In the genomic region with DNA sequence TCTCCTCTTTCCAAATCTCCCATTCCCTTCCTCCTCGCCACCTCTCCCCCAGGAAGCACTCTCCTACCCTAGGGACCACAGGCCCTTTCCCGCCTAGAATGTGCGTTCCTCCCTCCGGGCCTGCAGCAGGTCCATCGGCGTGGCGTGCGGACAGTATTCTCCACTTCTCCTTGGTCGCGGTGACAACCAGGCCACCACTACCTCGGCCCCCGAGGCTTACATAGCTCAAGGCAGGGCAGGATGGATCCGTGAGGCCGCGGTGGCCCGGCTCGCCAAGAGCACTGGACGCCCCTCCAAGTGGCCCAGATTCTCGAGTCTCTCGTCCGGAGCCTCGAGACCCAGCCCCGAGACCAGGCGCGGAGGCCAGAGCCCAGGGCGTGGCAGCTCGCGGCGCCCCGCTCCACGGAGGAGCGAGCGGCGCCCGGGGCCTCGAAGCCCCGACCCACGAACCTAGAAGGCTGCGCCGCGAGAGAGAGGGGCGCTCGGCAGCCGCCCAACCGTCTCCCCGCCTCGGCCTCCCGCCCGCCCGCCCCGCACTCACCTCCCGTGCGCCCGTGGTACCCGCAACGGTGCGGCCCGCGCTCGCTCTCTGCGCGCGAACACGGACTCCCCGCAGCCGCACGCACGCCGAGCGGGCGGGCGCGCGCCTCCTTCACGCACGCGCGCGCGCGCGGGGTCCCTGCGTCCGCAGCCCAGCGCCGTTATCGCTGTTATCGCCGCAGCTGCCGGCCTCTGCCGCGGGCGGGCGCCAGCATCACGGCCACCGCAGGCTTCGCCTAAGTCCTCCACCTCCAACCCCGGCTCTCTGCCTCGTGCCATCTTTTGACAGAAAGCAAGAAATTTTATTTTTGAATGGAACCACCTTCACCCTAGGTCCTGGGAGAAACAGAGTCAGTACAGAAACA, we compare ENCODE assay signal across 8 mouse cellular contexts. TPM values are rescaled to one million over a fixed set of nuclear protein-coding genes. Genes with fewer than 3 reads are reported as not detected.
DNase-seq lines count a peak whose midpoint lies in the region; ATAC-seq and TF ChIP-seq lines count a peak whose summit lies in the region.

A gene (minus strand): TSS at position 700 of the 905 bp plus-strand sequence.

- H3K4me1 ChIP-seq in lung, embryonic 14.5 days (ENCODE audit: insufficient read depth) = no peaks in the 10 kb centered on the region

- H3K27me3 ChIP-seq in lung, embryonic 14.5 days (ENCODE audit: insufficient read depth, low read length) = no peaks in the 10 kb centered on the region

- H3K9me3 ChIP-seq in lung, embryonic 14.5 days (ENCODE audit: low read depth, low read length) = no peaks in the 10 kb centered on the region

- peak within 1 kb of the TSS; percentile 68 for H3K4me3 ChIP-seq in lung, embryonic 14.5 days (ENCODE audit: low read depth, low read length)

- ATAC-seq in lung, embryonic 14.5 days (ENCODE audit: insufficient read depth) = peak; percentile 80

- peak; percentile 68 for DNase-seq in Muller cell, postnatal 12 days (ENCODE audit: inconsistent ontology term)
- DNase-seq in cerebellum, adult 18-20 months = peak; percentile 48 to 77
- DNase-seq in forelimb bud, embryonic 11.5 days (ENCODE audit: low read depth, low spot score) = peak; percentile 49
- peak; percentile 53 to 61 for DNase-seq in heart, postnatal 36 days
- DNase-seq in layer of hippocampus, adult 8-10 months (ENCODE audit: low spot score in 2 of 2) = peak in 1 of 2 experiments; percentile 62
- DNase-seq in lung, embryonic 14.5 days = peak; percentile 84
- DNase-seq in ovary, postnatal 10 days (ENCODE audit: low spot score) = peak; percentile 31
- no peak for DNase-seq in c-Kit-positive CD71-positive TER-119-positive erythroid progenitor cells, embryonic 14.5 days (ENCODE audit: low spot score)

- TF ChIP-seq CTCF in lung, embryonic 14.5 days (IDR thresholded peaks at IDR 0.05; ENCODE audit: low read depth) = peak; percentile 39

- H3K36me3 ChIP-seq in lung, embryonic 14.5 days (ENCODE audit: insufficient read depth) = no peaks in the 10 kb centered on the region

- under 1% methylated on average over 86 of the region's 99 CpGs for WGBS in lung, embryonic 14.5 days

- peak within 1 kb of the TSS; percentile 76 for H3K9ac ChIP-seq in lung, embryonic 14.5 days

- intact Hi-C loops in heart, postnatal 36 days (cut with DNase I) = loop anchor here (2.0 to 5.0 kb wide), 2 partner anchors 59 to 104 kb away; no protein-coding TSS in a partner anchor

- H3K4me2 ChIP-seq in lung, embryonic 14.5 days = peak within 1 kb of the TSS; percentile 78

- H3K27ac ChIP-seq in lung, embryonic 14.5 days (ENCODE audit: low read depth) = peak within 1 kb of the TSS; percentile 64; the same call in 1 of the 2 replicates

RNA-seq across cellular contexts. Expression of the gene that starts here (rescaled TPM):
- 1 to 10 TPM; 2.0 to 3.4 TPM for total RNA-seq in heart, postnatal 36 days (2021)
- 10 to 100 TPM; 41.6 to 44.5 (median 42.1) TPM for total RNA-seq in layer of hippocampus, adult 8-10 months (2022)
- polyA plus RNA-seq in lung, embryonic 14.5 days (2014; fragmentation: Nextera tagmentation; extraction: Ambion mirVana) = 31.7 and 32.8 TPM in 2 replicates

Comparison
In these comparisons a context has a peak if more than half of its experiments do, and no peak if none do; other contexts are left out.
1. RNA of the gene that starts here (total RNA-seq): 41.6 to 44.5 TPM in layer of hippocampus, adult 8-10 months; 2.0 to 3.4 TPM in heart, postnatal 36 days; every median in the first group is over 4 times any median in the second.